Mouse (Mus musculus) heart, embryonic 11.5 days (tissue): Measurements from ENCODE around the gene Mipep. TPM values are rescaled to one million over a fixed set of nuclear protein-coding genes. Genes with fewer than 3 reads are reported as not detected.
A peak's percentile ranks its signal among the peaks of the same experiment; 100 is the strongest.

Experiments used
- ATAC-seq: fragments of 200-750 bp; cut with Nextera tagmentation; replicated peaks from 2 replicates; pipeline ENCODE4 v1.8.0; 2017; ENCODE audit warnings: moderate library complexity; ENCODE audit not compliant: insufficient number of reproducible peaks, low FRiP score, low TSS enrichment
- H3K27ac ChIP-seq: fragments of 300-500 bp; sonication (generic); 2 replicates; pipeline ENCODE4 v1.5.1; 2014; ENCODE audit warnings: mild to moderate bottlenecking, low read depth, low read length
- H3K27me3 ChIP-seq: fragments of 300-500 bp; sonication (generic); 2 replicates; pipeline ENCODE4 v1.6.1; 2014; ENCODE audit warnings: mild to moderate bottlenecking, low read length, mixed read lengths; ENCODE audit not compliant: control insufficient read depth, insufficient read depth
- H3K36me3 ChIP-seq: fragments of 300-500 bp; sonication (generic); 2 replicates; pipeline ENCODE4 v1.6.1; 2014; ENCODE audit warnings: mild to moderate bottlenecking, low read length, moderate library complexity, mixed read lengths; ENCODE audit not compliant: control insufficient read depth, insufficient read depth
- H3K4me1 ChIP-seq: fragments of 300-500 bp; sonication (generic); 2 replicates; pipeline ENCODE4 v1.6.1; 2014; ENCODE audit warnings: low read length; ENCODE audit not compliant: control insufficient read depth, insufficient read depth
- H3K4me2 ChIP-seq: fragments of 300-500 bp; sonication (generic); 2 replicates; pipeline ENCODE4 v1.6.1; 2014; ENCODE audit warnings: mild to moderate bottlenecking, moderate library complexity
- H3K4me3 ChIP-seq: fragments of 300-500 bp; sonication (generic); 2 replicates; pipeline ENCODE4 v1.5.1; 2014; ENCODE audit warnings: low read depth, low read length
- H3K9ac ChIP-seq: fragments of 300-500 bp; sonication (generic); 2 replicates; pipeline ENCODE4 v1.6.1; 2014; ENCODE audit warnings: mild to moderate bottlenecking, low read depth, low read length, moderate library complexity
- H3K9me3 ChIP-seq: fragments of 300-500 bp; sonication (generic); replicated peaks from 2 replicates; pipeline ENCODE4 v1.6.1; 2016; ENCODE audit warnings: low read length; ENCODE audit not compliant: control insufficient read depth
- WGBS: fragments of 180-500 bp; shearing (Covaris S2); extraction: QIAGEN DNeasy Blood & Tissue Kit; methylation state at CpG from one replicate; pipeline ENCODE4 v1.1.7; 2014; ENCODE audit not compliant: insufficient replicate concordance; 5-methylcytosine and 5-hydroxymethylcytosine counted together
- polyA plus RNA-seq: library from polyadenylated mRNA; unstranded; fragments of >200 nt; fragmentation: Nextera tagmentation; extraction: Ambion mirVana; gene quantifications from 2 replicates; pipeline ENCODE4 v1.2.1, GENCODE M21; 2014

Mipep gene
- polyA plus RNA-seq, 1 experiment from 2014 or later: 26.0 TPM

- H3K27ac ChIP-seq: no peak overlapping the region
- no peak overlapping the region for H3K9ac ChIP-seq
- no peaks in the 10 kb centered on the region for H3K9me3 ChIP-seq
- H3K36me3 ChIP-seq: no peaks in the 10 kb centered on the region
- H3K4me1 ChIP-seq: peaks cover 18% of the 10 kb centered on the region
- H3K4me3 ChIP-seq: no peak overlapping the region
- no peak for ATAC-seq
- H3K4me2 ChIP-seq: no peak overlapping the region
- WGBS: 88% methylated on average over 4 of the region's 4 CpGs
- H3K27me3 ChIP-seq: no peaks in the 10 kb centered on the region
These were observed 125.0 kb downstream of the Mipep start for GRCm38 (mm10) chr14:60909351-60909750.

GRCm38 (mm10) chr14:60910506-60911444 lies 126.4 kb downstream of the Mipep start:
- no peaks in the 10 kb centered on the region for H3K27me3 ChIP-seq
- no peak overlapping the region for H3K4me2 ChIP-seq
- H3K27ac ChIP-seq: no peak overlapping the region
- H3K9me3 ChIP-seq: no peaks in the 10 kb centered on the region
- WGBS: 85% methylated on average over 12 of the region's 12 CpGs
- H3K36me3 ChIP-seq: no peaks in the 10 kb centered on the region
- no peak for ATAC-seq
- H3K4me3 ChIP-seq: no peak overlapping the region
- peaks cover 13% of the 10 kb centered on the region for H3K4me1 ChIP-seq
- no peak overlapping the region for H3K9ac ChIP-seq

- ATAC-seq: no peak
- H3K27ac ChIP-seq: peak overlapping the region; percentile 59; the same call in 1 of the 2 replicates
- H3K4me3 ChIP-seq: no peak overlapping the region
- H3K9ac ChIP-seq: no peak overlapping the region
- H3K9me3 ChIP-seq: no peaks in the 10 kb centered on the region
- 22% methylated on average over 8 of the region's 8 CpGs for whole genome bisulfite sequencing
- H3K4me2 ChIP-seq: no peak overlapping the region
- H3K27me3 ChIP-seq: no peaks in the 10 kb centered on the region
- H3K36me3 ChIP-seq: no peaks in the 10 kb centered on the region
- peaks cover 11% of the 10 kb centered on the region for H3K4me1 ChIP-seq
These were observed 128.7 kb downstream of the Mipep start for GRCm38 (mm10) chr14:60912981-60913468.

GRCm38 (mm10) chr14:60916661-60917060 lies 132.3 kb downstream of the Mipep start:
- no peak overlapping the region for H3K27ac ChIP-seq
- 59% methylated on average over 4 of the region's 4 CpGs for WGBS
- H3K27me3 ChIP-seq: no peaks in the 10 kb centered on the region
- no peaks in the 10 kb centered on the region for H3K9me3 ChIP-seq
- no peak overlapping the region for H3K9ac ChIP-seq
- no peaks in the 10 kb centered on the region for H3K36me3 ChIP-seq
- peaks cover 11% of the 10 kb centered on the region for H3K4me1 ChIP-seq
- H3K4me3 ChIP-seq: no peak overlapping the region
- no peak overlapping the region for H3K4me2 ChIP-seq
- ATAC-seq: no peak

- Histone ChIP-seq H3K9me3 (no peaks in the 10 kb centered on the region), H3K36me3 (no peaks in the 10 kb centered on the region), H3K4me1 (no peaks in the 10 kb centered on the region), H3K27me3 (no peaks in the 10 kb centered on the region), H3K4me3 (no peak overlapping the region), H3K9ac (no peak overlapping the region), H3K4me2 (no peak overlapping the region), H3K27ac (no peak overlapping the region)
- WGBS: 68% methylated on average over 1 of the region's 1 CpGs
- ATAC-seq: no peak
These were observed 141.6 kb downstream of the Mipep start for GRCm38 (mm10) chr14:60926011-60926410.

GRCm38 (mm10) chr14:60935705-60936104 lies 151.3 kb downstream of the Mipep start:
- no peaks in the 10 kb centered on the region for H3K27me3 ChIP-seq
- H3K4me1 ChIP-seq: no peaks in the 10 kb centered on the region
- ATAC-seq: no peak
- 75% methylated on average over 5 of the region's 5 CpGs for WGBS
- no peak overlapping the region for H3K4me2 ChIP-seq
- H3K9me3 ChIP-seq: no peaks in the 10 kb centered on the region
- H3K4me3 ChIP-seq: no peak overlapping the region
- no peaks in the 10 kb centered on the region for H3K36me3 ChIP-seq
- H3K27ac ChIP-seq: no peak overlapping the region
- H3K9ac ChIP-seq: no peak overlapping the region

GRCm38 (mm10) chr14:60937481-60938039 lies 153.2 kb downstream of the Mipep start:
- no peaks in the 10 kb centered on the region for H3K36me3 ChIP-seq
- no peak overlapping the region for H3K4me3 ChIP-seq
- no peak overlapping the region for H3K4me2 ChIP-seq
- H3K27me3 ChIP-seq: no peaks in the 10 kb centered on the region
- no peak for ATAC-seq
- no peak overlapping the region for H3K27ac ChIP-seq
- no peaks in the 10 kb centered on the region for H3K4me1 ChIP-seq
- no peak overlapping the region for H3K9ac ChIP-seq
- H3K9me3 ChIP-seq: no peaks in the 10 kb centered on the region
- WGBS: 88% methylated on average over 4 of the region's 4 CpGs
